Mouse (Mus musculus) T-helper 2 cell (primary cell): ENCODE results near the gene Rora.

Source experiments
- in situ Hi-C: fragments of 300-600 bp; cut with MboI, MseI; formaldehyde crosslinking; loops from one replicate; pipeline ENCODE4 v1.15.1; 2025; ENCODE audit warnings: high pct_unique_total_duplicates

Rora gene

DNA sequence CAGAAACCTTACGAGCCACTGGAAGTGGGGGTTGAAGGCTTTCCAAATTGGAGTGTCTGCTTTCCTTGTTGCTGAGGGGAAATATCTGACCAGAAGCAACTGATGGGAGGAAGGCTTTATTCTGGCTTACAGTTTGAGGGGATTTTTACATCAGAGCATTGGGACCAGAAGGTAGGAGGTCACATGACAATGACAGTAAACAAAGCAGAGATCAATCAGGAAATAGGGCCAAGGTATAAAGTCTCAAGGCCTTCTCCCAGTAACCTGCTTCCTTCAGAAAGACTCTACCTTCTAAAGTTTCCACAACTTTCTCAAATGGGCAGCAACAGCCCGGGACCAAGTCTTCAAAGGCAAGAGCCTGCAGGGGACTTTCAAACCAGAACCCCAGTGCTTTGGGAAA, 34.6 kb downstream of the Rora start:
- in situ Hi-C loops: no loop called here

DNA sequence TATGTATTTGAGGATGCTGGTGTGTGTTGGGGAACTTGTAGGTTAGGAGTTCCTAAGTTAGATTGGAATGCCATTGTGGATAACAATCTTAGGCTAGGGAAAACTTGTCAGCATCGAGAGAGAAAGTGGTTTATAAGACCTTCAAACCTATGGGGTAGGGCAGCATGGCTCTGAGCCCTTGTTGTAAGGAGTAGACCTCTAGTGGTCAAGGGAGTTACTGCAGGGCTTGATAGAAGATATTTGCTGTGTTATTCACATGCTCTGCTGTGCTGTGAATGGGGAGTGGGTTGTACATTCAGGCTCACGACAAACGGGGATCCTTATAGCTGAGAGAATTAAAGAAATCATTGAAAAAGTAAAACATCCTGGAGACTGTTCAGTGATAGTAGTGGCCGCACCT, 35.8 kb downstream of the Rora start:
- in situ Hi-C loops: no loop called here

DNA sequence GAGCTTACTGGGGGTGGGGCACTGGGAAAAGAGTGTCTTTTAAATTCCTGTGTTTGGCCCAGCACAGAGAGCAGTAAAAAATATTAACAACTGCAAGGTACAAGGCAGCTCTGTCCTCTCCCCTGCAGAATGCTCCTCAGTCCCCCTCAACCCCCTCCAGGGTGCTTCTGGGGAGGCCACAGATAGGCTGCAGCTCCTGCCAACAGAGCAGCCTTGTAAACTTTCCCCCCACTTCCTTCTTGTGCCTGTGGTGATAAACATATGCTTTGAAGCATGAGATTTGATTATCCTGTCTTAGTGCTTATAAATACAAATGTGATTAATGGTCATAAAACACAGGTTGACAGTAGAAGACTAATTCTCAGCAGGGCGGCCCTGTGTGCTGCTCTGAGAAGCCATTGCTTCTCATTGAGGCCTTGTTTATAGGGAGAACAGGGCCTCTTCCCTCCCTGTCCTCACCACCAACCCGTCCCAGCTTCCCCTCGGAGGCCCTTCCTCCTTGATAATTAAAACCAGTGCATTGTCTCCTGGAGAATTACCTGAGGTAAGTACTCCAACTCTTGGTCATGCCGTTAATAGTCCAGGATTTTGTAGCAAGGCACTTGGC, 41.4 kb downstream of the Rora start:
- in situ Hi-C loops: no loop called here

DNA sequence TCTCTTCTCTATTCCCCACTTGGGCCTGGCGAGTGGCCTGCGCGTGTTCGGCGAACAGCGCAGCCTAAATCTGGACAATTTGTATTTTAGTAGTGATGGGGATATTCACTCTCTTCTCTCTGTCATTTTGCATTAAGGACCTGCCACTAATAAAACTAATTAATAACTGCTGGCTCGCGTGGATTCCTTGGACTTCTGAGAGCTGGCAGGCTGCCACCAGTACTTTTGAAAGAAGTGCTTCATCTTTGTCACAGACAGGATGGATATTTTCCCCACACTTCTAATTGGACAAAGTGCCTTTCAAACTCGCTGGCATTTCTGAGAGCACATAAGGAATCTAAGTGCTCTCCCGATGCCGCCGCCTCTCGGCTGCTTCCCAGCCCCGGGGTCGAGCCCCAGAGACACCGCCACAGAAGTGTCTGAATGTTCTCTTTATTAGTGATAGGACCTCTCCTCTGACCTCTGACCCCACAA, 41.9 kb downstream of the Rora start:
- in situ Hi-C loops: no loop called here

DNA sequence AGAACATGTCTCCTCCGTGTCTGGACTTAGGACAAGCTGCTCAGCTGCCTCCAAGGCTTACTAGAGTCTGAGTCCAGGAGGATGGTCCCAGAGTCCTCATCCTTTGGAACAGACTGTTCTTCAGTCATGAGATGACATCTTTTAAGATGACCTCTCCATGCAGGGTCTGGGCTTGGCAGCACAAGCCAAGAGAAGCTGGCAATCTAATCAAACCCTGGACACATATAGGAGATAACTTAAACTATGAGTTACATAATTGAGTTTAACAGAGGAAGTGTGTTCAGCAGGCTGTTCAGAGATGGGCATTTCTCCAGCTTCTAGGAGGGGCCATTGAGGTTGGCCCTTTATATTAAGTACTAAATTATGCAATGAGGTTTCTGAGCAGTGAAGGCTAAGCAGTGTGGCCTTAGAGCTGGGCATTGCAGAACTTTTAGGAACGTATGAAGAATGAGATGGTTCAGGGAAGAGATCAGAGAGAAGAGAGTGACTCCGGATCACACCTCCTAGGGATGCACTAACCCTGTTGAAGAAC, 42.9 kb downstream of the Rora start:
- in situ Hi-C loops: no loop called here

DNA sequence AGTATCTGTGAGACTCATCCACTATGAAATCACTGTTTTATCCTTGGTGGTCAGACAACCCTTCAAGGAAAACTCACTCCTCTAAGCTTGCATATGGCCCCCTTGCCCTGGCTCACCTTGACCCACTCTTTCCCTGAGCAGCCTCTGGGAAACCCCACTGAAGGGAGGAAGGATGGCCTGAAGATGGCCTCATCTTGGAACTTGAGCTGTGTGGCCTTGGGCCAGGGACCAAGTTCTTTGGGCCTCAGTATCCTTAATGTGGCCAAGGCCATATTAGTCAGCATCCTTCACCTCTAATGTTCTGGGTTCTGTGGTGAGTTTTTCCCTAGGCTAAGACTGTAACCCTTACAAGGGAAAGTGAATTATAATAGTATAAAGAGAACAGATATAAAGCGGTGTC, 45.8 kb downstream of the Rora start:
- in situ Hi-C loops: no loop called here

DNA sequence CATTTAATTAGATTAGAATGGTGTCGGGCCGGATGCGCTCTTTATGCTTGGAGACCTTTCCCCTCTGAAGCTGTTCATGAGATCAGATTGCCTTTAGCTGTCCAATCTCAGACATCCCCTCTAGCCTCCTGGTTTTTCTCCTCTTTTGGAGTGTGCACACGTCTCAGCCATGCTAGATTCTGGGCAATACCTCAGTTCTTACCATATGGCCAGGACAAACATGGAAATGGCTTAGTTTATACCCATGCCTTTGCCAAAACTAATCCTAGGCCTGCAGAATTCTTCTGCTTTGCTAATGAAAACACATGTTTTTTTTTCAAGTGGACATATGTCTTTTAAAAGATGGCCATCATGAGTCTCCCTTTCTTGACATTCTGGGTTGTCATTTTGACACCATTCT, 46.3 kb downstream of the Rora start:
- in situ Hi-C loops: no loop called here

DNA sequence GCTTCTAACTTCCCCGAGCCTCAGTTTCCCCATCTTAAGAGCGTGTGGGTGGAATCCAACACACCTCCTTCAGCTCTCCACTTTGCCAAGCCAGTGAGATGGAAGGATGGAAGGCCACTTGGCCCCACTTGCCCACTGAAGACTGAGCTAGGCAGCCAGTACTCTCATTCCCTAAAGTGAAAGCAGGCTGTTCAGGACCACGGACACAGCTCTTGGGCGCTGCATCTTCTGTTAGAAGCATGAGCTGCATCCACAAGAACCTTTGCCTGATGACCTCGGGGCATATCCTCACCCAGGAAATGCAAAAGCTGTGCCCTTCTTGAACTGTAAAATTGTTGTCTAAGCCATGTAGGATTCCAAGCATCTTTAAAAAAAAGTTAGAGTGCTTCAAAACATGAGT, 54.0 kb downstream of the Rora start:
- in situ Hi-C loops: no loop called here

DNA sequence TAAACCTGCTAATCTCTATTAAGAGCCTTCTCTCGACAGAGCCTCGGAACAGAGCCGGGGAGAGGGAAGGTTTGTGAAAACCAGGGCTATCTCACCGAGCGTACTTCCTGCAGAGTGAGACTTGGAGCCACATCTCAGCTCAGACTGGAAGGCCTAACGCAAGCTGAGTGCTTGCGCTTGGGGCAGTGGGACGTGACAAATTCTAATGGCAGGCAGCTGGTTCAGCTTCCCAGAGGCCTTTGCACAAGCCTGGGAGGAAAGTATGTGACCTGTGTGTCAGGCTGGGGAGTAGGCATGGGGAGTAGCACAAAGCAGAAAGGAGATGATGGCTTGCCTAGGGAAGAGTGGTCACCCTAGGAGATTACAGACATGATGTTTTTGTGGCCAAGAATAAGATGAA, 55.6 kb downstream of the Rora start:
- in situ Hi-C loops: no loop called here

DNA sequence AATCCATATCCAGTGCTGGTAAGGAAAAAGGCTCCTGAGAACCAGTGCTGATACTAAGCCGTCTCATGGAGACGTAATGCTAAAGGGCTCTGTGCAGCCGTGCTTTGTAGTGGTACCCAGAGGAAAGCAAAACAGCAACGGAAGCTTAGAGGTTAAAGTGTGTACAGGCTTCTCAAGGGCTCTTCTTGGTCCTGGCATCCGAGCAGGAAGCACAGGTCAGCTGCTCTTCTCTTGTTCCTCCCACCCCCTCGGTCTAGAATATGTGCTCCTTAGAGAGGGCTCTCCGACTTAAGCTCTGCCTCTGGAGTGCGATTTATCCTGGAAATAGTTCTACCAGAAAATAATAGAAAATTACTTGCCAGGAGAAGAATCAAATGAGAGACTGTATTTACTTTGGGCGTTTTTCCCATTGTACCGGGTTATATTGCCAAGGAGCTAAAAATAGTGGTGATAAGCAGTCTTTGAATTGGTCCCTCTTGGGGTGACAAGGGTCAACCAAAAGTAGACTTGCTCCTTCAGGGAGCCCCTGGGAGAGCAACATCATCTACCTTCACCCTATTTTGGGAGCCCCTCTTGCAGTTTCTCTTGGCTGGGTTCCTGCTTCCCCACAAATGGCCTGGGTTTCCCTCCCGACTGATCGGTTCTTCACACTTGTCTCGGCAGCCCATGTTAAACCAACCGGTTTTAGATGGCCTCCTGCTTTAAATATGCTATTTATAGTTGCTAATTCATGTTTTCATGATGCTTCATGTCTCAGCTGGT, 57.5 kb downstream of the Rora start:
- in situ Hi-C loops: loop anchor here (5.0 kb wide), 1 partner anchor 694 kb away; no protein-coding TSS in a partner anchor

DNA sequence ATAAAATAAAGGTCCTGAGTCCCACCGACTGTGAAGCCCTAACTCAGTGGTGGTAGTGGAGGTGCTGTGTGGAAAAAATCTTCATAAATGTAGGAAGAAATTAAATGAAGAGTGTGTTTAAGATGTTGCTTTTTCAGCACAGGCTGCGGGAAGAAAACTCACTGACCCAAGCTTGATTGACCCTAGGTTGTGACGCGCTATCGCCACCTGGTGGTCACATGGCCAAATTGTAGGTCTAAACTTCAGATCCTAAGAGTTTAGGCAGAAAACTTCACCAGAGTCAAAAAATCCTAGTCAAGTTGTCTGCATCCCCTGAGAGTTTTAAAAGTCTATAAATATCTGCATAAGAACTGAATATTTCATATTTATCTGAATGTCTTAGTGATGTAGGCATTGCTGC, 63.4 kb downstream of the Rora start:
- in situ Hi-C loops: no loop called here

DNA sequence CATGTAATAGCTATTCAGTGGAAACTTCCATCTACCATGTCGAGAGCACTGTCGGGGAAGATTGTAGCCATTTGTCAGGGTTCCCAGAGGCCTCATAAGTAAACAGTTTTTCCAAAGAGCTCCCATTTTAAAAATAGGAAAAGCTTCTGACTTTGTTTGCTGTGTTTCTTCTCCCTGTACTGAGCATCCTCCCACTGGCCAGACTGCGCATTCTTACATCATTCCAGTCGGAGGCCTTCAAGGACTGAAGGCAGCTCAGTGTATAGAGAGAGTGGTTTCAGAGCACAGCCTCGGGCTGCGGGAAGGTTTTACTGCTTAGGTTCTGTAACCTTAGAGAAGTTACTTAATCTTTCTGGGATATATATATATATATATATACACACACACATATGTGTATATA, 64.8 kb downstream of the Rora start:
- in situ Hi-C loops: no loop called here

DNA sequence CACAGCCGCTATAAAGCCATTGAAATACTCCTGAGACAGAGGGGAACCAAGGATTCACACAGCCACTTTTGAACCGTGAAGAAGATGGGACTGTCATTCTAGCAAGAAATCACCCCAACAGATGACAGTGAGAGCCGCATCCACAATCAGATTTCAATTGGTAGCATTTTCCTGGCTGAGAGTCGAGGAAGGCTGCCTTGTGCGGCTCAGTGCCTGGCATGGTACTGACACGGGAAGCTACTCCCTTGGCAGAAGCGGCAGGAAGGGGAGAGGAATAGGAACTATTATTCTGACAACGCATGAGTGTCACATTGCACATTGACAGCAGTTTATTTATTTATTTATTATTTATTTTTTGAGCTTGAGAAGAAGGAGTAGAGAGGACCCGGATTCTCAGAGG, 65.7 kb downstream of the Rora start:
- in situ Hi-C loops: no loop called here

DNA sequence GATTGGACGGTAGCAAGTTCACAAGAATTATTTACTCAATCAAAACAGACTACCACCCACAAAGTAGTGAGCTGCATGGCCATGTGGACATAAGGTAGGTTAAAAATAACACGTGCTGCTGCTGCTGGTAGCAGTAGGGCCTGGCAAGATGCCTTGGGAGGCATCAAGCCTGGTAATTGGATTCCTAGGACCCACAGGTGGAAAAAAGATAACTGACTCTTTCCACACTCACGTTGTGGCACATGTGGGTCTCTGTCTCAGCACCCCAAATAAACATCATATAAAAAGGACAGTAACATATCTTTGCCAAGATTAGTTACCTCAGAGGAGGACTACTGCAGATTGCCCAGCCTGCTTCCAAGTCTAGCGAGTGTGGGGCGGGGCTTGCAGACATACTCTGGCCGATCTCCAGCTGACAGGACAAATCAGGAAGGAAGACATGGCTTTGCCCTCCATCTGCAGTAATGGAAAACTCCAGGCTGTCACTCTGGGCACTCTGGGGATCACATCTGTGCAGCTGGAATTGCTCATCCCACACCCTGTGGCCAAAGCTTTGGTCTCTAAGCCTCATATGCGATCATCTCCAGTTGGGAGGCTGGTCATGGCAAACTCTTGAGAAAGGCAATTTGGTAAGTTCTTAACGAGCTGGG, 71.2 kb downstream of the Rora start:
- in situ Hi-C loops: no loop called here

DNA sequence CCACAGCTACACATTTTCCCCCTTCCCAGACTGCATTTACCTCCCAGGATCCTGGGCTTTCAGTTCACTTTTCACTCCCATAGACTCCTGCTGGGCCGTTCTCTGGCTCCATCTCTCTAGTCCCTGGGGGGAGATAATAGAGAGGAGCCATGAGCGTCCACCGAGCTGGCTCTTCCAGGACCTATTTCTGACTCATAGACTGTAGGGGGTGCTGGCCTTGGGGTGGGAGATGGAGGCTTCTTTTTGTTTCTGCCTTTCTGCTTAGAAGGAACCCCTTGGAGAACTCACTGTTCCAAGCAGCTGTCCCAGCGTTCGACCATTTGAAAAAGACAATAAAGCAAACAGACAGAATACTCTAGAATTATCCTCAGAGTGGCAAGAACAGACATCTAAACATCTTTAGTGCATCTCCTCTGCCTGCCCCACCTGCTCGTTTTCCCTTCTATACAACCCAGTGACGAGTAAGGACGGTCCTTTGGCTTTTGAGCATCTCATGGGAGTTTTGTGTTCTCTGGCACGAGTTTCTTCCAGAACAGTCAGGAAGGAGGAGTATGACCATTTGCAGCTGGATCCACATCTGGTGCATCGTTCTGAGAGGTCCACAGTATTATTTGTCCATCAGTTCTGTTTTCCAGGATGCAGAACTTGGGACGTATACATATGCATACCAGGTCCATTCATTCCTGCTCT, 73.7 kb downstream of the Rora start:
- in situ Hi-C loops: no loop called here

DNA sequence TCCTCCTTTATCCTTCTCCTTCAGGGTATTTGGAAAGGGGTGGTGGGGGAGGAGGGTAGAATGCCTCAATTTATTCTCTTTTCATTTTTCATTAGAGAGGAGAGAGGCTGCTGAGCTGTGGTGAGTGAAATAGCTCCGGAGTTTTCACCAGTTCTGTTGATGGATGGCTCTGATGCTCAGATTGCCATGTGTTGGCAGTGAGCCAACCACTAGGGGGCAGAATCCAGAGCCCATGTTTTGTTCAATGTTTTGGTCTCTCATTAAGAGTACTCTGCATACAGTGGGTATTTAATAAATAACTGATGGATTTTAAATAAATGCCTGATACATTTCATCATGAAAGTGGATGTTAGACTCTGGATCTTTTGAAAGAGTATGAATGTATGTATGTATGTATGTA, 77.9 kb downstream of the Rora start:
- in situ Hi-C loops: no loop called here

DNA sequence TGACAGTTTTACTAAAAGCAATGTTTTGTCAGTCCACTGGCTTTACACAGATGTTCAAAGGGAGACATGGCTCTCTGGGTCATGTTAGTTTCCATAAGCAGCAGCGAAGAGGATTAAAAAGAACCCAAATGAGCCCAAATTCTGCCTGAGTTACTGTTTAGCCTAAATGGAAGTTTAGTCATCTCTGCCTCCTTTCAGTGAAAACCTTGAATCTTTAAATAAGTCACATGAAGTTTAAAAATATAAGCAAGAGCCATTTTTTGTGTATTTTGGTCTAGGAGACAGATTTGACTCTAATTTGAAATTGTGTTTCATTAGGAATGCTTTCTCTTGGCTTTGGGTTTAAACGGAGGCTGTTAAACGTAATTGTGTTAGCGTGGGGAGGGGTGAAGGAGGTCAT, 79.3 kb downstream of the Rora start:
- in situ Hi-C loops: no loop called here

DNA sequence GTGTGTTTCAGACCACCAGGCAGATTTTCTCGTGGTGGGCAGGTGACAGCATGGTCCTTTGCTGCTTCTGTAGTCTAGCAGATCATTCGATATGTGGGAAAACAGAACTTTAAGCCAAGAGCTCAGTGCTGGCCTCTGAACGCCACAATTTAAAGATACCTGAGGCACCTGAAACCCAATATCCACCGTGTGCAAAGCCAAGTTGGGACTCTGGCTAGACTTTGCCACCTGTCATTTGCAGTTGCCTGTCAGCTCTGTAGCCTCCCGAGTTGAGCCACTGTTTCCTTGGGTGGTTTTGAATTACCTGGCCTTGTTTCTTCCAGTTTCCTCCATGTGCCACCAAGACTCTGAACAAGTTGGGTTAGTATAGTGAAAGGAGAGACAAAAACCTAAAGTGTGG, 82.3 kb downstream of the Rora start:
- in situ Hi-C loops: no loop called here

DNA sequence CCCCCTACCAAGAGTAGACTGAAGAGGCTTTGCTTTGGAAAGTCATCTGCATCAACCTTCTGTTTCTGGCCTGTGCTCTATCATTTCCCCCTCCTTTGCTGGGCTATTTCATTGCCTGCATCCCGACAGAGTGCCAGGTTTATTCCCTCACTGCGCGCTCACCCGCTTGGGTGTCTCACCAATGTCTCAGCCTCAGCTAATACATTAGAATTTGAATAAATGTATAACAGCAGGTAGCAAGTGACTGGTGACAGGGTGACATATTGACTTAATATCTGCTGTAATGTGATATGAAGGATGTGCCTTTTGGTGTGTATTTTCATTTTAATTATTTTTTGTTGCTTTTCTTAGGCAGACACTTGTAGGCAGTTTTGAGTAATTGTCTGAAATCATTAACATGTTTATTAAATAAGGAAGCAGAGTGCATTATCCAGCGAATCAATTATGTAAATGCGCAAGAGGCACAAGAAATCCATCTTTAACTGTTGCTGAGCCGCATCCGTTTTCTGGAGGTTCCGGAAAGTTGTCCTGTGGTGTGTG, 83.7 kb downstream of the Rora start:
- in situ Hi-C loops: no loop called here

DNA sequence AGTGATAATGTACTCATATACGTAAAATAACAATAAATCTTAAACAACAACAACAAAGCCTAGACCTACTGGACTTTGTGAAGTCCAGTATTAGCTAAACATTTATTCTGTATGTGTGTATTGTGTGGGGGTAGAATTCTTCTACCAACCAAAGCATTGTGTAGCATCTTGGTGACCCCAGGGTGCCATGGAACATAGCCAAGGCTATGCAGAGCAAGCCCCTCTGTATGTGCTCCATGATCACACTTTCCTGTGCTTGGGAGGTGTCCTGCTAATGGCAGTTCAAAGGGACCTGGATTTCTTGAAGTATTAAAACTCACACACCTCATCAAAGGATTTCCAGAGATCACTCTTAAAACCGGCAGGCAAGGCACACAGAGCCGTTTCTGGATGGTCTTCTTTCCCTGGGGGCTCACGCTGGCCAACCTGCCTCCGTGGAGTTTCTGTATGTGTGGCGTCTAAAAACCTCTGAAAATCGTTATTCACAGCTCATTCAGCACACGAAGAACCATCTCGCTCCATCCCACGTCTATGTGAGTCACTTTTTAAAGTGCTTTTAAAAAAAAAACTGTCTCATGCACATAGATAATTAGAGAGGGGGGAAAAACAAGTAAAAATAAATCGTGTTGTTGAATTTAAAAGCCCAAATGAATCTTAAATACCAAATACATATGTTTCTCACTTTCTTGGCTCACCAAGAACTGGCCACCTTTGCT, 92.5 kb downstream of the Rora start:
- in situ Hi-C loops: no loop called here

DNA sequence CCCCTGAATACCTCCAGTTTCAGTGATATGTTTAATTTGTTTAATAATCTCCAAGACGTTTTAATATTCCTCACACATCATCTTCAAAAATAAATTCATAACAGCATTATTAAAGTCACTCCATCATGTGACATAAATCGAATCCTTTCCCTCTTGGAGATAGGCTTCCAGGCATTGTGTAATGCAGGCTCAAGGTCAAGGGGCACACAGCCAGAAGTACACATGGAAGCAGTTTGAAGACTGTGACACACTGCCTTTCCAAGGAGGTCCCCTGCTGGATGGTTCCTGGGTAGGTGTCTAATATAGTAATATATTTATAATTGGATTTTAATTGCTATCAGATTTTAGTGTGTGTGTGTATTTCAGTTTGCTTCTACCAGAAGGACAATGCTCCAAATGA, 103.4 kb downstream of the Rora start:
- in situ Hi-C loops: no loop called here
